Comparison of ENCODE assay signal across 33 mouse cellular contexts in the genomic region with DNA sequence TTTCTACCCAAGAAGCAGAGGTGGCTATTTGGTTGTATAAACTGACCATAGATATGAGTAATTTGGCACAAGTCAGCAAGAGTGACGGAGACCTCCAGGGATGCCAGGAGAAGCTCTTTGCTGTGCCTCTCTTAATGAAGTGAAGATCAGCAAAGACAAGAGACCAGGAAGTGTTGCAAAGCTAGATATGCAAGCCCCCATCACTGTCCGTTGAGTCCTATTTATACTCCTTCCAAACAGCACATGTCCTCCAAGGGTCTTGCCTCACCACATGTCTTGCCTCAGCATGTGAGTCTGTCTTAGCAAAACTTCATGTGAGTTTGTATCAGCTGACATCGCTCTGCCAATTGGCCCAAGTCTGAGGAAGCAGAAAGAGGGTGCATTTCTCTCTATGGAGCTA. TPM values are rescaled to one million over a fixed set of nuclear protein-coding genes. Genes with fewer than 3 reads are reported as not detected.
DNase-seq lines count a peak whose midpoint lies in the region; ATAC-seq and TF ChIP-seq lines count a peak whose summit lies in the region.
"Had no signal": no experiment of that assay in that cellular context is flagged by ENCODE, and none has a peak within 500 bp of the region (broad histone marks: within the 10 kb centered on the region; RNA-seq: fewer than 3 reads in every experiment).

No protein-coding gene starts in this region.

- DNase-seq in lung, postnatal 36 days = no peak
- DNase-seq in 416B (ENCODE audit: low read depth) (peak; percentile 60), MEL (ENCODE audit: low read depth, low spot score) (peak; percentile 14)
- no peak for DNase-seq in retina, postnatal 1 day
- DNase-seq in left cerebral cortex, adult 18-20 months (ENCODE audit: low spot score in 2 of 2) = no peak
- DNase-seq: adrenal gland, adult 2 months; adrenal gland, postnatal 14 days; cerebellum, adult 18-20 months; cerebellum, adult 9-10 months; cerebellum, postnatal 14 days; gastrocnemius, postnatal 14 days; heart, adult 18-20 months; heart, postnatal 10 days; heart, postnatal 36 days had no signal

- no peak for TF ChIP-seq CTCF in MEL (IDR thresholded peaks at IDR 0.05 in 2 of 3, conservative IDR thresholded peaks at IDR 0.05 in 1 of 3; ENCODE audit: control insufficient read depth in 1 of 3, insufficient read depth in 1 of 3, low read depth in 2 of 3, low read length in 3 of 3, poor library complexity in 1 of 3, severe bottlenecking in 1 of 3)

- no peaks in the 10 kb centered on the region for H3K36me3 ChIP-seq in lung, embryonic 16.5 days (ENCODE audit: control insufficient read depth, insufficient read depth, low read length)
- H3K36me3 ChIP-seq in MEL (ENCODE audit: control insufficient read depth in 1 of 2, insufficient read depth in 2 of 2, low read length in 2 of 2) = peaks cover 0 to 5% of the 10 kb centered on the region in 2 experiments; a peak in 2 of 4 replicates
- H3K36me3 ChIP-seq: forebrain, embryonic 10.5 days; heart, embryonic 12.5 days; heart, embryonic 15.5 days had no signal

- H3K27me3 ChIP-seq in lung, embryonic 16.5 days (ENCODE audit: control insufficient read depth, insufficient read depth, low read depth, low read length) = no peaks in the 10 kb centered on the region
- no peaks in the 10 kb centered on the region; a peak in 1 of 4 replicates for H3K27me3 ChIP-seq in MEL (ENCODE audit: control insufficient read depth in 1 of 2, insufficient read depth in 2 of 2, low read length in 2 of 2)
- H3K27me3 ChIP-seq: forebrain, embryonic 13.5 days; heart, embryonic 12.5 days; heart, embryonic 15.5 days; Patski had no signal

- WGBS in lung, embryonic 16.5 days = 66% methylated on average over 3 of the region's 3 CpGs

- no peaks in the 10 kb centered on the region for H3K79me2 ChIP-seq in MEL (ENCODE audit: control insufficient read depth, insufficient read depth, low read length, poor library complexity)

- H3K4me2 ChIP-seq in lung, embryonic 16.5 days (ENCODE audit: low read depth, low read length) = no peak overlapping the region
- H3K4me2 ChIP-seq: forebrain, embryonic 13.5 days; heart, embryonic 12.5 days; heart, embryonic 15.5 days; hindbrain, embryonic 14.5 days had no signal

- TF ChIP-seq POLR2A in MEL (IDR thresholded peaks at IDR 0.05; ENCODE audit: control insufficient read depth in 1 of 2, insufficient read depth in 1 of 2, low read depth in 1 of 2, low read length in 2 of 2, poor library complexity in 1 of 2) = no peak

- TF ChIP-seq RAD21 in MEL (IDR thresholded peaks at IDR 0.05; ENCODE audit: low read depth, low read length) = no peak

- ATAC-seq in lung, embryonic 16.5 days (ENCODE audit: low read depth) = peak; percentile 61
- ATAC-seq in granulocyte monocyte progenitor cell, adult 5-6 weeks (replicated peaks; ENCODE audit: poor library complexity, severe bottlenecking) = peak; percentile 54
- no peak for ATAC-seq in cerebellum, adult (ENCODE audit: insufficient number of reproducible peaks, low FRiP score, low TSS enrichment)
- ATAC-seq: forebrain, embryonic 13.5 days; forebrain, embryonic 16.5 days; hindbrain, postnatal 0 days; Patski had no signal

- no peak overlapping the region for H3K9ac ChIP-seq in lung, embryonic 16.5 days (ENCODE audit: low read length)
- H3K9ac ChIP-seq in MEL (ENCODE audit: control insufficient read depth, low read depth, low read length, poor library complexity, severe bottlenecking) = no peak overlapping the region
- H3K9ac ChIP-seq: forebrain, embryonic 13.5 days; heart, embryonic 12.5 days; heart, embryonic 15.5 days; hindbrain, embryonic 14.5 days had no signal

- no peaks in the 10 kb centered on the region for H3K4me1 ChIP-seq in lung, embryonic 16.5 days (replicated peaks; ENCODE audit: control insufficient read depth, insufficient read depth, low read length)
- H3K4me1 ChIP-seq in MEL (ENCODE audit: control insufficient read depth in 1 of 2, insufficient read depth in 2 of 2, low read length in 2 of 2) = peaks cover 0 to 4% of the 10 kb centered on the region in 2 experiments; a peak in 1 of 4 replicates
- H3K4me1 ChIP-seq: forebrain, embryonic 10.5 days; forebrain, embryonic 13.5 days; heart, embryonic 12.5 days; heart, embryonic 15.5 days had no signal

- TF ChIP-seq EP300 in MEL (IDR thresholded peaks at IDR 0.05; ENCODE audit: low read depth in 1 of 2, low read length in 2 of 2) = no peak

- H3K9me3 ChIP-seq in lung, embryonic 16.5 days (ENCODE audit: control insufficient read depth, low read length) = no peaks in the 10 kb centered on the region
- no peaks in the 10 kb centered on the region for H3K9me3 ChIP-seq in MEL (replicated peaks; ENCODE audit: insufficient read depth, low read length)
- H3K9me3 ChIP-seq: forebrain, embryonic 10.5 days; forebrain, embryonic 13.5 days; heart, embryonic 12.5 days; heart, embryonic 15.5 days had no signal

- H3K27ac ChIP-seq in lung, embryonic 16.5 days (ENCODE audit: low read length) = no peak overlapping the region
- H3K27ac ChIP-seq in MEL (ENCODE audit: control insufficient read depth, low read depth, low read length) = no peak overlapping the region
- H3K27ac ChIP-seq: forebrain, embryonic 10.5 days; forebrain, embryonic 13.5 days; heart, embryonic 15.5 days; hindbrain, embryonic 14.5 days; hindbrain, postnatal 0 days had no signal

- no peak overlapping the region for H3K4me3 ChIP-seq in lung, embryonic 16.5 days (ENCODE audit: low read length)
- H3K4me3 ChIP-seq in MEL (ENCODE audit: control insufficient read depth in 1 of 2, insufficient read depth in 1 of 2, low read depth in 2 of 2, low read length in 2 of 2) = no peak overlapping the region
- H3K4me3 ChIP-seq: forebrain, embryonic 10.5 days; forebrain, embryonic 13.5 days; heart, embryonic 12.5 days; heart, embryonic 15.5 days had no signal

TF ChIP-seq in MEL, 35 proteins besides CTCF, POLR2A, EP300 and RAD21:
- no peak for TF ChIP-seq MEF2A (IDR thresholded peaks at IDR 0.05; ENCODE audit: extremely low read depth, insufficient replicate concordance, low read depth, low read length, poor library complexity, severe bottlenecking)
- no peak for TF ChIP-seq POLR2AphosphoS2 (IDR thresholded peaks at IDR 0.05; ENCODE audit: low read length)
- no peak for TF ChIP-seq POLR2AphosphoS5 (IDR thresholded peaks at IDR 0.05; ENCODE audit: borderline replicate concordance, low read depth, low read length)
- TF ChIP-seq USF2 (IDR thresholded peaks at IDR 0.05; ENCODE audit: borderline replicate concordance in 1 of 2, insufficient read depth in 1 of 2, low read depth in 1 of 2, low read length in 2 of 2) = no peak
- TF ChIP-seq MAX (IDR thresholded peaks at IDR 0.05; ENCODE audit: low read length) = no peak
- no peak for TF ChIP-seq BHLHE40 (IDR thresholded peaks at IDR 0.05; ENCODE audit: borderline replicate concordance, low read depth, low read length)
- no peak for TF ChIP-seq SIN3A (IDR thresholded peaks at IDR 0.05; ENCODE audit: low read length)
- no peak for TF ChIP-seq GABPA (IDR thresholded peaks at IDR 0.05; ENCODE audit: low read depth, low read length)
- no peak for TF ChIP-seq TBP (IDR thresholded peaks at IDR 0.05; ENCODE audit: low read depth, low read length)
- no peak for TF ChIP-seq MXI1 (IDR thresholded peaks at IDR 0.05; ENCODE audit: low read depth, low read length)
- TF ChIP-seq NELFE (IDR thresholded peaks at IDR 0.05; ENCODE audit: low read depth, low read length) = no peak
- TF ChIP-seq NRF1 (IDR thresholded peaks at IDR 0.05; ENCODE audit: insufficient read depth, low read depth, low read length, poor library complexity, severe bottlenecking) = no peak
- no peak for TF ChIP-seq MAFK (IDR thresholded peaks at IDR 0.05; ENCODE audit: borderline replicate concordance, low read depth, low read length)
- TF ChIP-seq ZNF384 (IDR thresholded peaks at IDR 0.05; ENCODE audit: low read depth, low read length) = no peak
- no peak for TF ChIP-seq ZKSCAN1 (IDR thresholded peaks at IDR 0.05; ENCODE audit: low read depth, low read length)
- no peak for TF ChIP-seq CHD2 (IDR thresholded peaks at IDR 0.05; ENCODE audit: low read length)
- no peak for TF ChIP-seq RCOR1 (IDR thresholded peaks at IDR 0.05; ENCODE audit: low read depth, low read length)

RNA-seq across cellular contexts. Expression of gene Olfr1423, which starts 15.8 kb away (rescaled TPM):
- not detected in 2 replicates for polyA plus RNA-seq in lung, embryonic 16.5 days (2015; fragmentation: Nextera tagmentation; extraction: Ambion mirVana)
- 0.04 TPM in 1 of 2 replicates, not detected in the other for total RNA-seq in MEL (2012; rRNA removed)
- under 1 TPM in 1 of 2 experiments, not detected in 1; 0.25 TPM for polyA plus RNA-seq in MEL (2012; ENCODE audit: insufficient read depth in 1 of 2, insufficient read length in 2 of 2, low read depth in 1 of 2, low replicate concordance in 2 of 2, missing spikeins in 1 of 2)
- total RNA-seq in granulocyte monocyte progenitor cell, adult 5-6 weeks (2014; fragmentation: Nextera tagmentation) = not detected in 2 replicates
- not detected in 2 replicates for total RNA-seq in granulocyte monocyte progenitor cell, adult 5-6 weeks (2017)
- not detected for total RNA-seq in left cerebral cortex, adult 18-20 months (2021)
- total RNA-seq: adrenal gland, adult 2 months; adrenal gland, postnatal 14 days; adrenal gland, postnatal 4 days; gastrocnemius, adult 18-20 months; gastrocnemius, postnatal 14 days; gastrocnemius, postnatal 4 days; heart, adult 18-20 months; heart, postnatal 10 days; heart, postnatal 36 days; hindbrain, postnatal 0 days had no signal
- polyA plus RNA-seq: adrenal gland, adult 2 months; brain, embryonic 14.5 days; embryonic facial prominence, embryonic 11.5 days; embryonic facial prominence, embryonic 14.5 days; forebrain, embryonic 13.5 days; forebrain, embryonic 16.5 days; heart, embryonic 12.5 days; heart, embryonic 15.5 days; hindbrain, embryonic 11.5 days; hindbrain, embryonic 14.5 days; hindbrain, postnatal 0 days; Patski had no signal

RNA-seq across cellular contexts. Expression of gene Olfr1424, which starts 37.1 kb away (rescaled TPM):
- polyA plus RNA-seq in lung, embryonic 16.5 days (2015; fragmentation: Nextera tagmentation; extraction: Ambion mirVana) = not detected in 2 replicates
- not detected in 2 replicates for total RNA-seq in MEL (2012; rRNA removed)
- not detected for polyA plus RNA-seq in MEL (2012; ENCODE audit: insufficient read depth in 1 of 2, insufficient read length in 2 of 2, low read depth in 1 of 2, low replicate concordance in 2 of 2, missing spikeins in 1 of 2)
- total RNA-seq in granulocyte monocyte progenitor cell, adult 5-6 weeks (2014; fragmentation: Nextera tagmentation) = not detected in 2 replicates
- not detected in 2 replicates for total RNA-seq in granulocyte monocyte progenitor cell, adult 5-6 weeks (2017)
- total RNA-seq in left cerebral cortex, adult 18-20 months (2021) = not detected
- total RNA-seq: adrenal gland, adult 2 months; adrenal gland, postnatal 14 days; adrenal gland, postnatal 4 days; ES-E14; gastrocnemius, adult 18-20 months; gastrocnemius, postnatal 14 days; gastrocnemius, postnatal 4 days; heart, adult 18-20 months; heart, postnatal 10 days; heart, postnatal 36 days; hindbrain, postnatal 0 days had no signal
- polyA plus RNA-seq: adrenal gland, adult 2 months; brain, embryonic 14.5 days; embryonic facial prominence, embryonic 11.5 days; embryonic facial prominence, embryonic 14.5 days; forebrain, embryonic 10.5 days; forebrain, embryonic 13.5 days; forebrain, embryonic 16.5 days; heart, embryonic 12.5 days; heart, embryonic 15.5 days; hindbrain, embryonic 11.5 days; hindbrain, embryonic 14.5 days; hindbrain, postnatal 0 days; Patski had no signal

RNA-seq across cellular contexts. Expression of gene Olfr1425, which starts 52.2 kb away (rescaled TPM):
- polyA plus RNA-seq in lung, embryonic 16.5 days (2015; fragmentation: Nextera tagmentation; extraction: Ambion mirVana) = not detected in 2 replicates
- total RNA-seq in MEL (2012; rRNA removed) = not detected in 2 replicates
- not detected for polyA plus RNA-seq in MEL (2012; ENCODE audit: insufficient read depth in 1 of 2, insufficient read length in 2 of 2, low read depth in 1 of 2, low replicate concordance in 2 of 2, missing spikeins in 1 of 2)
- not detected in 2 replicates for total RNA-seq in granulocyte monocyte progenitor cell, adult 5-6 weeks (2014; fragmentation: Nextera tagmentation)
- not detected in 2 replicates for total RNA-seq in granulocyte monocyte progenitor cell, adult 5-6 weeks (2017)
- not detected for total RNA-seq in left cerebral cortex, adult 18-20 months (2021)
- total RNA-seq: adrenal gland, adult 2 months; adrenal gland, postnatal 14 days; adrenal gland, postnatal 4 days; ES-E14; gastrocnemius, adult 18-20 months; gastrocnemius, postnatal 14 days; gastrocnemius, postnatal 4 days; heart, adult 18-20 months; heart, postnatal 10 days; heart, postnatal 36 days; hindbrain, postnatal 0 days had no signal
- polyA plus RNA-seq: adrenal gland, adult 2 months; brain, embryonic 14.5 days; embryonic facial prominence, embryonic 11.5 days; embryonic facial prominence, embryonic 14.5 days; forebrain, embryonic 10.5 days; forebrain, embryonic 13.5 days; forebrain, embryonic 16.5 days; heart, embryonic 12.5 days; heart, embryonic 15.5 days; hindbrain, embryonic 11.5 days; hindbrain, embryonic 14.5 days; hindbrain, postnatal 0 days; Patski had no signal

RNA-seq across cellular contexts. Expression of gene Osbp, which starts 59.6 kb away (rescaled TPM):
- polyA plus RNA-seq in lung, embryonic 16.5 days (2015; fragmentation: Nextera tagmentation; extraction: Ambion mirVana) = 3.1 and 4.0 TPM in 2 replicates
- 16.4 and 16.5 TPM in 2 replicates for total RNA-seq in MEL (2012; rRNA removed)
- polyA plus RNA-seq in MEL (2012; ENCODE audit: insufficient read depth in 1 of 2, insufficient read length in 2 of 2, low read depth in 1 of 2, low replicate concordance in 2 of 2, missing spikeins in 1 of 2) = 10 to 100 TPM; 38.8 to 64.6 TPM
- total RNA-seq in granulocyte monocyte progenitor cell, adult 5-6 weeks (2014; fragmentation: Nextera tagmentation) = 39.1 and 46.5 TPM in 2 replicates
- 35.2 and 42.3 TPM in 2 replicates for total RNA-seq in granulocyte monocyte progenitor cell, adult 5-6 weeks (2017)
- 10 to 100 TPM; 55.9 to 58.2 TPM for total RNA-seq in left cerebral cortex, adult 18-20 months (2021)

Comparison
In these comparisons a context has a peak if more than half of its experiments do, and no peak if none do; other contexts are left out.
1. DNase-seq: peak in 416B (single experiment) and MEL (single experiment); none in lung, postnatal 36 days (single experiment), retina, postnatal 1 day (single experiment) and left cerebral cortex, adult 18-20 months (0 of 2).